Mouse (Mus musculus) spleen, adult 2 months (tissue): ENCODE results near the gene Fndc5. TPM values are rescaled to one million over a fixed set of nuclear protein-coding genes. Genes with fewer than 3 reads are reported as not detected.

Source experiments
- DNase-seq, 2 experiments: peaks; one replicate each; pipeline versions ENCODE4 v3.0.0 to v3.0.0-alpha.2; 2012 to 2021; ENCODE audit warnings: low spot score in 2 of 2, low read depth in 1 of 2
- H3K27ac ChIP-seq: fragments of 200-500 bp; 2 replicates; pipeline ENCODE4 v1.5.1; 2012; ENCODE audit warnings: low read length, inconsistent platforms; ENCODE audit not compliant: insufficient read depth
- H3K27me3 ChIP-seq: fragments of 200-500 bp; 2 replicates; pipeline ENCODE4 v1.6.1; 2012; ENCODE audit warnings: mild to moderate bottlenecking, moderate library complexity, low read length, inconsistent platforms; ENCODE audit not compliant: control insufficient read depth, insufficient read depth
- H3K36me3 ChIP-seq: fragments of 200-500 bp; 2 replicates; pipeline ENCODE4 v1.6.1; 2012; ENCODE audit warnings: mild to moderate bottlenecking, low read length, inconsistent platforms; ENCODE audit not compliant: control insufficient read depth, insufficient read depth
- H3K4me1 ChIP-seq: fragments of 200-500 bp; 2 replicates; pipeline ENCODE4 v1.6.1; 2011; ENCODE audit warnings: inconsistent platforms; ENCODE audit not compliant: control insufficient read depth, insufficient read depth, insufficient read length
- H3K4me3 ChIP-seq: fragments of 200-500 bp; 2 replicates; pipeline ENCODE4 v1.5.1; 2011; ENCODE audit warnings: mild to moderate bottlenecking, inconsistent platforms; ENCODE audit not compliant: insufficient read depth, insufficient read length; ENCODE audit errors: extremely low read depth
- CTCF ChIP-seq: fragments of 200-500 bp; IDR thresholded peaks from 2 replicates; pipeline ENCODE4 v1.5.1; 2011; ENCODE audit warnings: mild to moderate bottlenecking, inconsistent platforms; ENCODE audit not compliant: insufficient read depth, insufficient read length, insufficient replicate concordance; ENCODE audit errors: extremely low read depth
- POLR2A ChIP-seq: fragments of 200-500 bp; IDR thresholded peaks from 2 replicates; pipeline ENCODE4 v1.6.1; 2011; ENCODE audit warnings: low read depth, low read length, inconsistent platforms
- WGBS: fragments of 180-500 bp; shearing (Covaris S2); methylation state at CpG from one replicate; pipeline ENCODE4 v1.1.7; 2018; 5-methylcytosine and 5-hydroxymethylcytosine counted together
- polyA plus RNA-seq: library from polyadenylated mRNA; depleted of rRNA; stranded (reverse); fragments of >200 nt; gene quantifications from 2 replicates; pipeline ENCODE4 v1.2.3, GENCODE M21; 2012

Gene Fndc5
- polyA plus RNA-seq, 1 experiment: 0.70 TPM

DNA sequence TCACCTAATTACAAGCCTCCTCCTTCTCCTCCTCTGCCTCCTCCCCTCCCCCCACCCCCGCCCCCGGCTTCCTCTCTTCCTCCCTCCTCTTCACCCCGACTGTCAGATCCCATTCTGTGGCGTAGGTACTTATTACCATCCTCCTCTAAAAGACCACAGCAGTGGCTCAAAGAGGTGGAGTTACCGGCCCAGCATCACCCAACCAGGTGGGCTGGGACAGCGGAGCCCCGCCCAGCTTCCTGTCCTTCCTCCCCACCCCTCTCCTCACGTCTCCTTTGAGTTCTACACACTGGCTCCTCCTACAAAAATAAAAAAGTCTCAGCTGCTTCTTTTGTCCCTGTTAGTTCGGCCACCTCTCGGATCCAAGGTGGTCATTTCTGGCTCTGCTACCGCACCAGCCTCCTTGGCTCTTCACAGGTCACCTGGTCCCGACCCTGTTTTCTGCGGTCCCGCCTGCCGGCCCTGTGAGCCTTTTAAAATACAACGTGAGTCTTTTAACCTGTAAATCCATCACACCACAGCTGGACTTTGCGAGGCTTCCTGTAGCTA lies 6.0 kb upstream of the Fndc5 start:
- H3K27me3 ChIP-seq: peaks cover 2% of the 10 kb centered on the region
- no peaks in the 10 kb centered on the region for H3K36me3 ChIP-seq
- H3K4me3 ChIP-seq: peak overlapping the region; percentile 46; the same call in 1 of the 2 replicates
- TF ChIP-seq CTCF: no peak
- no peak for TF ChIP-seq POLR2A
- peak; percentile 29 to 43 for DNase-seq
- H3K27ac ChIP-seq: no peak overlapping the region
- 4% methylated on average over 16 of the region's 17 CpGs for WGBS
- H3K4me1 ChIP-seq: peaks cover 4% of the 10 kb centered on the region; the same call in 1 of the 2 replicates

- peak in 1 of 2 experiments; percentile 56 for DNase-seq
- 14% methylated on average over 15 of the region's 15 CpGs for WGBS
- TF ChIP-seq POLR2A (no peak), CTCF (peak; percentile 77; the same call in 1 of the 2 replicates)
- Histone ChIP-seq H3K4me3 (no peak overlapping the region), H3K4me1 (peaks cover 4% of the 10 kb centered on the region), H3K27me3 (peaks cover 14% of the 10 kb centered on the region), H3K36me3 (no peaks in the 10 kb centered on the region), H3K27ac (no peak overlapping the region)
Measured at GRCm38 (mm10) chr4:129134799-129135585, 1.8 kb upstream of the Fndc5 start.

- TF ChIP-seq CTCF (no peak), POLR2A (no peak)
- no peak overlapping the region for H3K27ac ChIP-seq
- WGBS: 63% methylated on average over 2 of the region's 2 CpGs
- no peak overlapping the region for H3K4me3 ChIP-seq
- no peaks in the 10 kb centered on the region; the same call in 1 of the 2 replicates for H3K4me1 ChIP-seq
- H3K36me3 ChIP-seq: no peaks in the 10 kb centered on the region
- no peak for DNase-seq
- H3K27me3 ChIP-seq: peaks cover 14% of the 10 kb centered on the region
Measured at GRCm38 (mm10) chr4:129135637-129136036, 1.2 kb upstream of the Fndc5 start.

DNA sequence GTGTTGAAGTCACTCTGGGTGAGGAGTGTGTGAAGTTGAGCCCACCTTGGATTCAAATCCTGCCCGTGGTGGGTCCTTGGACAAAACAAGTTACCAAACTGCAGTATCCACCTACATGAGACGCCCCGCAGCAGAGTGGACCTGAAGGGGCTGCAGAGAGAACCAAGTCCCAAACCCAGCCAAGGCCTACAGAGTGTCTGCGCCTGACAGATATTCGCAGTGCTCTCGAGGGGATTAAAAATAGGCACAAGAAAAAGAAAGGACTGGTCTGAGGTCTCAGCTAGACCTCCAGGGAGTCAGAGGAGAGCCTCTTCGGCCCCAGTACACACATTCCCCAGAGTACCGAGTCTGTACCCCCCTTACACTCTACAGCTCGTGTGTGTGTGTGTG lies 615 bp upstream of the Fndc5 start:
- Histone ChIP-seq H3K4me1 (no peaks in the 10 kb centered on the region; the same call in 1 of the 2 replicates), H3K36me3 (no peaks in the 10 kb centered on the region), H3K27ac (no peak overlapping the region), H3K27me3 (peaks cover 14% of the 10 kb centered on the region), H3K4me3 (no peak overlapping the region)
- WGBS: 35% methylated on average over 9 of the region's 9 CpGs
- no peak for DNase-seq
- TF ChIP-seq POLR2A: no peak
- TF ChIP-seq CTCF: no peak

GRCm38 (mm10) chr4:129137392-129138321 lies 858 bp downstream of the Fndc5 start:
- Histone ChIP-seq H3K27ac (no peak overlapping the region), H3K4me1 (no peaks in the 10 kb centered on the region; the same call in 1 of the 2 replicates), H3K27me3 (peaks cover 14% of the 10 kb centered on the region), H3K4me3 (no peak overlapping the region), H3K36me3 (no peaks in the 10 kb centered on the region)
- TF ChIP-seq POLR2A (no peak), CTCF (no peak)
- DNase-seq: no peak
- 65% methylated on average over 14 of the region's 14 CpGs for WGBS

DNA sequence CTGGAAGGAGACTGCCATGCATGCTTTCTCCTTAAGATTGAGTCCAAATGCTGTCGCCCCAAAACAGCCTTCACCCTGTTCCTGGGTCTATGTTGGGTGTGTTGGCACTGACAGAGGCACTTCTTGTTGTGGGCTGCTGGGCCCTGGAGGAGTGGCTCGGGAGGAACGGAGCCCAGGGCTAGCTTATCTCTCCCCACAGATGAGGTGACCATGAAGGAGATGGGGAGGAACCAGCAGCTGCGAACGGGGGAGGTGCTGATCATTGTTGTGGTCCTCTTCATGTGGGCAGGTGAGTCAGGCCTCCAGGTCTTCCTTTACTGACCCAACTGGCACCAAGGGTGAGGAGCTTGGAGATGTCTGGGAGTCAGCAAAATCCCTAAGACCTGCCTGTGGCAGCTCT lies 2.8 kb downstream of the Fndc5 start:
- no peak for TF ChIP-seq POLR2A
- TF ChIP-seq CTCF: no peak
- 48% methylated on average over 5 of the region's 5 CpGs for WGBS
- Histone ChIP-seq H3K27me3 (peaks cover 14% of the 10 kb centered on the region), H3K27ac (no peak overlapping the region), H3K36me3 (no peaks in the 10 kb centered on the region), H3K4me3 (no peak overlapping the region), H3K4me1 (no peaks in the 10 kb centered on the region; the same call in 1 of the 2 replicates)
- DNase-seq: no peak
